Comparison of ENCODE assay signal across 8 mouse cellular contexts in the genomic region with DNA sequence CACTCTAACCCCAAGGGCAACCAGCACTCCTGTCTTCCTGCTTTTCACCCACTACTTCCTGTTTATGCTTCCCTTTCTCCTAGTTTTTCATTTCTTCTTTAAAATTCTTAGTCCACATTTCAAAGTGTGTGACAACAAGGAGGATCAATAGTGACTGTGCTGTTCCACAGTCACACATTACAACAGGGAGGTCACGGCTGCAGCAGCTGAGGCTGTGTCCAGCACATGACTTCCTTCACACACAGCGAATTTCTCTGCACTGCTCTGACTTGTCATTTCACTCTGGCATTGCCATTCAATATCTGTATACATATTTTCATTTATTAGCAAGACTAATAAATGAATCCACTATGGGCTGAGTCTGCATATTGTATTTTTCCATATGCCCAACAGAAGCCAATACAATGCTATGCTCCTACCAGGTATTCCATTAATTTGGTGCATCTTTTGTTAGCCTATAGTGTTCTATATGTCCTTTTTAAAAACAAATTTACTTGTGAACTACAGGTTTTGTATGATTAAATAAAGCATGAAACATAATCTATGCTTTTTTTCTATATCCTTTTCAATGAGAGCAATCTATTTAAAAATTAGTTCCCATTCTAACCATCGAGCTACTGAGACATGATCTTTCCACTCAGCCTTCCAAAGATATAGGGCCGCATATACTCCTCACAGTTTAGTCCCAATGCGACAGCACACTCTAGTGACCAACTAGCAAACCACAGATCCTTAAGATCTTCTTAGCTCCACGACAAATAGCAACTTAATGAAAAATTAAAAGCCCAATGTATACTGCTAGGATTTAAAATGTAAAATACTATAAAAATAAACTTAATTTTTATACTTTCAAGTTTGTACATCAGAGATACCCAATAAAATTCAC. TPM values are rescaled to one million over a fixed set of nuclear protein-coding genes. Genes with fewer than 3 reads are reported as not detected.
DNase-seq lines count a peak whose midpoint lies in the region; ATAC-seq and TF ChIP-seq lines count a peak whose summit lies in the region.

No protein-coding gene starts in this region.

- no peak overlapping the region for H3K4me2 ChIP-seq in limb, embryonic 14.5 days (replicated peaks; ENCODE audit: low read depth, low read length, severe bottlenecking)
- no peak overlapping the region for H3K4me2 ChIP-seq in hindbrain, embryonic 13.5 days

- no peak for ATAC-seq in limb, embryonic 14.5 days (ENCODE audit: low FRiP score, low read depth)
- peak; percentile 87 for ATAC-seq in hindbrain, embryonic 13.5 days (ENCODE audit: low FRiP score)

- no peak overlapping the region for H3K4me3 ChIP-seq in limb, embryonic 14.5 days (replicated peaks; ENCODE audit: low read length)
- H3K4me3 ChIP-seq in limb, embryonic 10.5 days = no peak overlapping the region
- no peak overlapping the region for H3K4me3 ChIP-seq in hindbrain, embryonic 13.5 days

- no peak overlapping the region for H3K27ac ChIP-seq in limb, embryonic 14.5 days (replicated peaks; ENCODE audit: low read depth, low read length)
- H3K27ac ChIP-seq in limb, embryonic 10.5 days = no peak overlapping the region
- no peak overlapping the region for H3K27ac ChIP-seq in hindbrain, embryonic 13.5 days

- no peak overlapping the region for H3K9ac ChIP-seq in limb, embryonic 14.5 days (ENCODE audit: low read depth, low read length, severe bottlenecking)
- no peak overlapping the region for H3K9ac ChIP-seq in hindbrain, embryonic 13.5 days

- 75% methylated on average over 6 of the region's 6 CpGs for WGBS in limb, embryonic 14.5 days
- 84% methylated on average over 6 of the region's 6 CpGs for WGBS in limb, embryonic 10.5 days
- 70% methylated on average over 6 of the region's 6 CpGs for WGBS in hindbrain, embryonic 13.5 days

- no peaks in the 10 kb centered on the region for H3K4me1 ChIP-seq in limb, embryonic 14.5 days (ENCODE audit: control insufficient read depth, insufficient read depth, low read length)
- no peaks in the 10 kb centered on the region for H3K4me1 ChIP-seq in limb, embryonic 10.5 days
- H3K4me1 ChIP-seq in hindbrain, embryonic 13.5 days (replicated peaks) = peaks cover 4% of the 10 kb centered on the region

- no peaks in the 10 kb centered on the region for H3K27me3 ChIP-seq in limb, embryonic 14.5 days (ENCODE audit: control insufficient read depth, insufficient read depth, low read length)
- H3K27me3 ChIP-seq in limb, embryonic 10.5 days (ENCODE audit: low read depth, poor library complexity, severe bottlenecking) = no peaks in the 10 kb centered on the region
- no peaks in the 10 kb centered on the region for H3K27me3 ChIP-seq in hindbrain, embryonic 13.5 days

- no peak for TF ChIP-seq POLR2A in limb, embryonic 14.5 days (IDR thresholded peaks at IDR 0.05; ENCODE audit: borderline replicate concordance, extremely low read depth, insufficient read depth, insufficient read length)

- H3K36me3 ChIP-seq in limb, embryonic 14.5 days (ENCODE audit: control insufficient read depth, insufficient read depth, low read length) = peaks cover 56% of the 10 kb centered on the region
- peaks cover 70% of the 10 kb centered on the region for H3K36me3 ChIP-seq in limb, embryonic 10.5 days
- peaks cover 42% of the 10 kb centered on the region for H3K36me3 ChIP-seq in hindbrain, embryonic 13.5 days

- peak; percentile 14 for DNase-seq in adrenal gland, postnatal 10 days
- DNase-seq in adrenal gland, adult 18-20 months (ENCODE audit: low spot score in 2 of 2) = no peak
- peak; percentile 73 for DNase-seq in limb, embryonic 14.5 days (ENCODE audit: low spot score)
- DNase-seq in limb, embryonic 10.5 days (ENCODE audit: low spot score) = no peak
- DNase-seq in naive thymus-derived CD4-positive, alpha-beta T cell, adult 2 months (ENCODE audit: low read depth) = peak; percentile 42
- DNase-seq in spleen, postnatal 4 days (ENCODE audit: low spot score in 2 of 2) = no peak
- DNase-seq in gastrocnemius, postnatal 36 days = no peak

- intact Hi-C loops in gastrocnemius, postnatal 36 days (cut with DNase I) = no loop called here

- no peaks in the 10 kb centered on the region for H3K9me3 ChIP-seq in limb, embryonic 14.5 days (ENCODE audit: control insufficient read depth, low read length)
- no peaks in the 10 kb centered on the region for H3K9me3 ChIP-seq in limb, embryonic 10.5 days (replicated peaks)
- no peaks in the 10 kb centered on the region for H3K9me3 ChIP-seq in hindbrain, embryonic 13.5 days

RNA-seq across cellular contexts. Expression of a gene that starts 55.7 kb away (rescaled TPM):
- 10 to 100 TPM; 32.7 to 42.9 TPM for total RNA-seq in adrenal gland, postnatal 10 days (2021)
- 10 to 100 TPM; 24.0 to 43.4 TPM for total RNA-seq in adrenal gland, adult 18-20 months (2021)
- 19.0 and 21.7 TPM in 2 replicates for polyA plus RNA-seq in limb, embryonic 14.5 days (2012; rRNA removed)
- 41.8 and 43.5 TPM in 2 replicates for polyA plus RNA-seq in limb, embryonic 14.5 days (2014; fragmentation: Nextera tagmentation; extraction: Ambion mirVana)
- polyA plus RNA-seq in limb, embryonic 10.5 days (2016; fragmentation: Nextera tagmentation; extraction: Ambion mirVana) = 29.8 and 36.9 TPM in 2 replicates
- polyA plus RNA-seq in hindbrain, embryonic 13.5 days (2015; fragmentation: Nextera tagmentation; extraction: Ambion mirVana) = 30.1 and 32.8 TPM in 2 replicates
- 10 to 100 TPM; 51.5 to 56.4 TPM for total RNA-seq in gastrocnemius, postnatal 36 days (2021)

Comparison
In these comparisons a context has a peak if more than half of its experiments do, and no peak if none do; other contexts are left out.
1. DNase-seq: peak in adrenal gland, postnatal 10 days (single experiment), limb, embryonic 14.5 days (single experiment) and naive thymus-derived CD4-positive, alpha-beta T cell, adult 2 months (single experiment); none in adrenal gland, adult 18-20 months (0 of 2), limb, embryonic 10.5 days (single experiment), spleen, postnatal 4 days (0 of 2) and gastrocnemius, postnatal 36 days (0 of 2).